Mouse (Mus musculus): ENCODE measurements around the gene Zfp865.

GRCm38 (mm10) chr7:5052438-5052837 lies 32.3 kb downstream of the Zfp865 start:
- no peak for TF ChIP-seq CTCF (IDR thresholded peaks at IDR 0.05; ENCODE audit: control insufficient read depth, insufficient read depth, insufficient read length)
- no peak for TF ChIP-seq MAX (IDR thresholded peaks at IDR 0.05)
- TF ChIP-seq USF1 (IDR thresholded peaks at IDR 0.05; ENCODE audit: low read depth): no peak
- TF ChIP-seq MYOD1 (IDR thresholded peaks at IDR 0.05; ENCODE audit: control insufficient read depth, insufficient read length, low read depth): no peak
- TF ChIP-seq FOSL1 (IDR thresholded peaks at IDR 0.05; ENCODE audit: insufficient read depth, low read length, poor library complexity, severe bottlenecking): no peak

All from C2C12 (cell line).